8 mouse cellular contexts compared by ENCODE assay signal in genomic region chr3:107459773-107460431, GRCm38 (mm10). TPM values are rescaled to one million over a fixed set of nuclear protein-coding genes. Genes with fewer than 3 reads are reported as not detected.
DNase-seq lines count a peak whose midpoint lies in the region; TF ChIP-seq lines count a peak whose summit lies in the region.

No protein-coding gene starts in this region.

- H3K27ac ChIP-seq in embryonic fibroblast, embryonic 13.5 days (ENCODE audit: insufficient read depth, low read length) = no peak overlapping the region
- peak overlapping the region; percentile 22; the same call in 1 of the 2 replicates for H3K27ac ChIP-seq in limb, embryonic 10.5 days

- 0 out of 2 replicates have a peak, but pooled peaks have one; percentile 17 for TF ChIP-seq POLR2A in brain, embryonic 14.5 days (IDR thresholded peaks at IDR 0.05; ENCODE audit: borderline replicate concordance, extremely low read depth, insufficient read depth, insufficient read length, poor library complexity, severe bottlenecking)
- TF ChIP-seq POLR2A in embryonic fibroblast, embryonic 13.5 days (IDR thresholded peaks at IDR 0.05; ENCODE audit: low read depth, low read length) = no peak

- peaks cover 97% of the 10 kb centered on the region for H3K27me3 ChIP-seq in limb, embryonic 10.5 days (ENCODE audit: low read depth, poor library complexity, severe bottlenecking)

- WGBS in limb, embryonic 10.5 days = under 1% methylated on average over 68 of the region's 69 CpGs

- peaks cover 2% of the 10 kb centered on the region; the same call in 1 of the 2 replicates for H3K4me1 ChIP-seq in embryonic fibroblast, embryonic 13.5 days (ENCODE audit: control insufficient read depth, insufficient read depth, low read length)
- H3K4me1 ChIP-seq in limb, embryonic 10.5 days = peaks cover 34% of the 10 kb centered on the region

- no peaks in the 10 kb centered on the region for H3K36me3 ChIP-seq in limb, embryonic 10.5 days

- peak; percentile 40 to 58 for DNase-seq in layer of hippocampus, postnatal 10 days (ENCODE audit: low spot score in 2 of 2)
- DNase-seq in layer of hippocampus, postnatal 25 days (ENCODE audit: extremely low spot score in 1 of 2, low spot score in 1 of 2) = no peak
- peak; percentile 50 for DNase-seq in brain, embryonic 14.5 days (ENCODE audit: low read depth)
- DNase-seq in limb, embryonic 10.5 days (ENCODE audit: low spot score) = peak; percentile 64
- DNase-seq in retina, postnatal 1 day = peak; percentile 60
- DNase-seq in layer of hippocampus, adult 9-11 months = no peak
- DNase-seq in urinary bladder, postnatal 4 days (ENCODE audit: low spot score in 2 of 2) = no peak

- no peaks in the 10 kb centered on the region for H3K9me3 ChIP-seq in limb, embryonic 10.5 days (replicated peaks)

- no peak for TF ChIP-seq CTCF in brain, embryonic 14.5 days (IDR thresholded peaks at IDR 0.05; ENCODE audit: borderline replicate concordance, extremely low read depth, insufficient read depth, insufficient read length)
- TF ChIP-seq CTCF in embryonic fibroblast, embryonic 13.5 days (IDR thresholded peaks at IDR 0.05; ENCODE audit: borderline replicate concordance, insufficient read depth, low read length) = no peak

- H3K4me3 ChIP-seq in embryonic fibroblast, embryonic 13.5 days (ENCODE audit: insufficient read depth, low read length) = peak overlapping the region; percentile 9; the same call in 1 of the 2 replicates
- peak overlapping the region; percentile 63 for H3K4me3 ChIP-seq in limb, embryonic 10.5 days

RNA-seq across cellular contexts. Expression of gene Kcnc4, which starts 0.6 kb away (rescaled TPM):
- total RNA-seq in layer of hippocampus, postnatal 10 days (2021) = 10 to 100 TPM; 33.9 to 37.5 TPM
- 10 to 100 TPM; 49.5 to 52.4 TPM for total RNA-seq in layer of hippocampus, postnatal 25 days (2021)
- 8.9 and 13.3 TPM in 2 replicates for polyA plus RNA-seq in brain, embryonic 14.5 days (2012; rRNA removed)
- polyA plus RNA-seq in embryonic fibroblast, embryonic 13.5 days (2011; ENCODE audit: insufficient read length, low read depth, missing spikeins) = not detected in 2 replicates
- polyA plus RNA-seq in limb, embryonic 10.5 days (2016; fragmentation: Nextera tagmentation; extraction: Ambion mirVana) = not detected in 2 replicates

RNA-seq across cellular contexts. Expression of gene Slc6a17, which starts 57.9 kb away (rescaled TPM):
- total RNA-seq in layer of hippocampus, postnatal 10 days (2021) = 100 to 1,000 TPM; 197 to 222 TPM
- total RNA-seq in layer of hippocampus, postnatal 25 days (2021) = 100 to 1,000 TPM; 288 to 297 TPM
- 37.6 and 40.2 TPM in 2 replicates for polyA plus RNA-seq in brain, embryonic 14.5 days (2012; rRNA removed)
- 10.4 and 10.9 TPM in 2 replicates for polyA plus RNA-seq in embryonic fibroblast, embryonic 13.5 days (2011; ENCODE audit: insufficient read length, low read depth, missing spikeins)
- polyA plus RNA-seq in limb, embryonic 10.5 days (2016; fragmentation: Nextera tagmentation; extraction: Ambion mirVana) = 6.0 and 6.3 TPM in 2 replicates

Comparison
In these comparisons a context has a peak if more than half of its experiments do, and no peak if none do; other contexts are left out.
1. DNase-seq: peak in layer of hippocampus, postnatal 10 days (2 of 2), brain, embryonic 14.5 days (single experiment), limb, embryonic 10.5 days (single experiment) and retina, postnatal 1 day (single experiment); none in layer of hippocampus, postnatal 25 days (0 of 2), layer of hippocampus, adult 9-11 months (single experiment) and urinary bladder, postnatal 4 days (0 of 2).